Mouse (Mus musculus): Measurements from ENCODE around the gene Rmnd5a. TPM values are rescaled to one million over a fixed set of nuclear protein-coding genes. Genes with fewer than 3 reads are reported as not detected.

Gene Rmnd5a
- total RNA-seq, 2 experiments from 2014 or later = 72.9 to 92.6 TPM

DNA sequence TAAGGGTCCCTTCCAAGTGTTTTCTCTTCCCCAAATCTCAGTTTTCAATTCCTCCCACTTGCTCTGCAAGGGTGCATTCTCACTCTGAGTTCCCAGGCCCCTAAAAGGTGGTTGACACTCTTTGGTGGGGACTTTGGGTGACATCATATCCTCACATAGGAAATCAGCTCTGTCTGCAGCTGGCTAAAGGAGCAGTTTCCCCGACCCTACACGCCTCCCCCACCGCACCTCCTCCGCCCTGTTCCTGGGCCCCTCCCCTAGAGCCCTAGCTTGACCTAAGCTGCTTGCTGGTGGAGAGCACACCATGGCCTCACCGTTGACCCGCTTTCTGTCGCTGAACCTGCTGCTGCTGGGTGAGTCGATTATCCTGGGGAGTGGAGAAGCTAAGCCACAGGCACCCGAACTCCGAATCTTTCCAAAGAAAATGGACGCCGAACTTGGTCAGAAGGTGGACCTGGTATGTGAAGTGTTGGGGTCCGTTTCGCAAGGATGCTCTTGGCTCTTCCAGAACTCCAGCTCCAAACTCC lies 67.1 kb downstream of the Rmnd5a start, which contains the start of gene Cd8a:
TSS of gene Cd8a (plus strand) at position 179 of the 527 bp plus-strand sequence.
- DNase-seq (ENCODE audit: low spot score in 2 of 2) = no peak

DNA sequence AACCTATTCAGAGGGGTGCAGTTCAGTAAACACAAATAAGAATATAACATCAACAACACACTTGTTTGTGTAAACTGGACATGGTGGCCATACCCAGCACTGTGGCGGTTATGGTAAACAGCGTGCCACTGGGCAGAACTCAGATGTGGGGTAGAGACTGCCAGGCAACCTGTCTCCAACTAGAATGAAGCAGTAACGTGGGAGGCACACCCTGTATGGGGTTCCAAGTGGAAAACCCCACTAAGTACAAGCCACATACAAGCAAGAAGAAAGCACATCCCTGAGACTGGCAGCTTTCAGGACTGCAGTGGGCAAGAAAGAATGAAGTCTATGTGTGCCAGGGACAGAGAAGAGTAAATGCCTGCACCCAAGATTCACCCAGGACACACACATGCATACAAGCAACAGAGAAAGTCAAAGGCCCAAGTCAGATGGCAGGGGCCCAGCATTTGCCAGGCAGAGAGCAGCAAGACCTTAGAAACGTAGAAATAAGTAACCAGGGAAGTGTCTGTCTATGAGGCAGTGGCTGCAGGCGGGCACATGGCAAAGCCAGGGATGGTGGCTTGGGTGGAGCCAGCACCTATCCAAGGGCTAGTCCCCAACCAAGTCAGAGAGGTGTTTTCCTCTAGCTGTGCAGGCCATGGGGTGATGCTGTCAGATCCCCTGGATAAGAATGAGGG lies 68.3 kb downstream of the Rmnd5a start:
- DNase-seq (ENCODE audit: low spot score in 2 of 2) = no peak

DNA sequence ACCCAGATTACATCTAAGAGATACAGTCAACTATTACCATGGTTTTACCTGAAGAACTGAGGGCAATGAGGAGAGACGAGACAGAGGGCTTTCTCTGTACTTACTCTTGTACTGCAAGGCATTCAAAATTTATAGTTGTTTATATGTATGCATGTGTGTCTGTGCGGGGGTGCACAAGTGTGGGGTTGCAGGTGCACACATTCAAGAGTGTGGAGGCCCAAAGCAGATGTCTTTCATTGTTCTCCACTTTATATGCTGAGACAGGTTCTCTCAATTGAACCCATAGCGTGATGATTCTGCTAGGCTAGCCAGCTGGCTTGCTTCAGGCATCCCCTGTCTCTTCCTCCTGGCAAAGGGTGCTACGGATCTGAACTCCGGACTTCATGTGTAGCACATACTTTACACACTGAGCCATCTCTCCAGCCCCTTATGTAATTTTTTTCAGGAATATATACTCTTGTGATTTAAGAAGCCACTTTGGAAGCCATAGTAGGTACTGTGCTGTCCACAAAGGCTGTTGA lies 69.3 kb downstream of the Rmnd5a start:
- no peak for DNase-seq (ENCODE audit: low spot score in 2 of 2)

DNA sequence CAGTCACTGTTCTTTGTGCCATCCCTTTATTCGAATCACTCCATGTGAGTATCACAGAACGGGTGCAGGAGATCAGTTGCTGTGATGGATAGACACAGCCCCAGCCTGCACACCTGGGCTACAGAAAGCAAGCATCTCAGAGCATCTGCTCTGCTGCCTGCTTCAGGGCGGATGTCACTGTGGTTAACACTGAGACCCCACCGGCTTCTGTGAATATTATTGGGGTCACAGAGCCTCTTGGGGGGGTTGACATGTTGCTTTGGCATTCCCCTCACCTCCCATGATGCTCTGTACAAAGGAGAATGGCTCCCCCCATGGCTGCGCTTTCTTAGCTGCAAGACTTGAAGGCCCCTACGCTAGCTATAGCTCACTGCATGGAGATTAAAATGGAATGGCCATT lies 71.0 kb downstream of the Rmnd5a start:
- no peak for DNase-seq (ENCODE audit: low spot score in 2 of 2)

DNA sequence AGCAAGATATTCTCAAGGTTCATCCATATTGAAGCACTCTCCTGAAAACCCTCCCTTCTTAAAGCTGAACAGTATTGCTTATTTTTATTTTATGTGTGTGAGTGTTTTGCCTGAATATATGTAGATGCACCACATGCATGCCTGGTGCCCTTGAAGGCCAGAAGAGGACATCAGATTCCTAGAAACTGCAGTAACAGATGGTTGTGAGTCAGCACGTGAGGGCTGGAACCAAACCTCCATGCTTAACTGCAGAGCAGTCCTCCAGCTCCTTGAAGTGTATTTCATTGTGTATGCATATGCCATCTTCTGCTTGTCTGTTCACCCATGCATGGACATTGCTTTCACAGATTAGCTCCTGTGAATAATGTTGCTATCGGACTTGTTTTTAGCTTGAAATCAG lies 76.4 kb downstream of the Rmnd5a start:
- no peak for DNase-seq (ENCODE audit: low spot score in 2 of 2)

DNA sequence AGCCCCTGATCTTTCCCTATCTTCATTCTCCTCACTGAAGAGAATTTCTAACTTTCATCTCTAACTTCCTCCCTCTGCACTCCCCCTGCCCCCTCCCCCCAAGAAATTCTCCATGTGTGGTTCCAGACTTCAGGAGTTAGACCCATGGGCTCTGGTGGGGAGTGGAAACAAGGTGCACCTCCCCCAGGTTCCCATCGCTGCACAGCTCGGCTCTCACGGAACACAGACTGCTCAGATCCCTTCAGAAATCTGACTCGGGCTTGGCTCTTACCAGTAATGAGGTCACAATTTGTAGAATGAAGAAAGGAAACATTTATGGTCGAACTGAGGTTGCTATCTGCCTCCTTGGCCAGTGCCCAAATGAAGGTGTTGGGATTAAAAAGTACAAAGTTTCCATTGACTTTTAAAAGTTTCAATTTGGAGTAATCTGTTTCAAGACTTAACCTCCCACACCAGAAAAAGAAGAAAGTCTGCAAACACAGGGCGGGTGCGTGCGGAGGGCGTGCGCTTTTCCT lies 79.2 kb downstream of the Rmnd5a start:
- DNase-seq (ENCODE audit: low spot score in 2 of 2) = no peak

DNA sequence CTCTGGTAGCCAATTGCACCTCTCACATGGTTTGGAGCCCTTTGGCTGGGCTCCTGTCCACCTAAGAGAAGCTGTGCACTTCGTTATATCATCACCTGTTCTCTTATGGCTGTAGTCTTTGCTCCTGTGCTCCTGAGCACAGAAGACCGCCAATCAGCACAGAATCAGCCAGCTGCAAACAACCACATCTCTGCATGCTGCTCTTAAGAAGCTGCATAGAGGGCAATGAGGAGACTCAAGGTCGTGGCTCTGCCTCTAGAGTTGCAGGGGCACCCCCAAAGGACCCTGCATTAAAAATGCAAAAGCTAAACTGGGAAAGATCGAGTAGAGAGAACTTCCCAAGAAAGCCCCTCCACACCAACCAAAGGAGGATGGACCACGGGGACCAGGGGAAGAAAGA lies 79.7 kb downstream of the Rmnd5a start:
- DNase-seq (ENCODE audit: low spot score in 2 of 2) = no peak

DNA sequence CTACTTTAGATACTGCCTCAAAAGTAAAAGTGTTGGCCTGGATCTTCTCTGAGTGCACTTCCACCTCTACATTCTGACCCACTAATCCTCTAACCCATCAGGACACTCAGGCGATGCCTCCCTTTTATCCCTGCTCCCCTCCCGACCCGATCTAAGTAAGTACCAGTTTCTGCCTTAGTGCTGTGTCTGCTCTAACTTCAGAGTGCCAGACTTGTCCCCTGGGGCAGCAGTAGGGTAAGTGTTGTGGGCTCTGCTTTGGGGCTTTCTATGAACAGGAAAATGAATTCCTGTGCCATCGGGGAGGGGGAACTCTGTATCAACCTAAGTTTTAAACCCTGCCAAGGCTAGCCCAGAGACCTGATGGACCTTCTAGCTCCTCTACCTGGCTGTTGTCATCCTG lies 80.2 kb downstream of the Rmnd5a start:
- DNase-seq (ENCODE audit: low spot score in 2 of 2) = no peak

DNA sequence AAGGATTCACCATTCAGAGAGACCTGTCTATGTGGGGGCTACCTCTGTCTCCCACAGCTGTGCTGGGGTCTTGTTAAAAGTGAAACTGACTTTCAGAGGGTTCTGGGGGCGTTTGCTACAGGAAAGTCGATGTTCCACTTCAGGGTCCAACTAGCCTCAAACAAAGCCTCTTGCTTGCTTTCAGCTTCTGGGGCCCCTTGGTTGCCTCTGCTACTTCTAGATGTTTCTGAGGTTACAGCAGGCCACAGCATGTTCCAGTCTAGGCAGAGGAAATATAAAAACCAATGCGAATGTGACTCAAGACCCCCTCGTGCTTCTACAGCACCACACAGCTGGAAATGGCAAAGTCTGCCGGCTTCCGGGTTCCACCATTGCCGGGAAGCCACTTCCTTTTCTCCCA lies 82.9 kb downstream of the Rmnd5a start:
- no peak for DNase-seq (ENCODE audit: low spot score in 2 of 2)

DNA sequence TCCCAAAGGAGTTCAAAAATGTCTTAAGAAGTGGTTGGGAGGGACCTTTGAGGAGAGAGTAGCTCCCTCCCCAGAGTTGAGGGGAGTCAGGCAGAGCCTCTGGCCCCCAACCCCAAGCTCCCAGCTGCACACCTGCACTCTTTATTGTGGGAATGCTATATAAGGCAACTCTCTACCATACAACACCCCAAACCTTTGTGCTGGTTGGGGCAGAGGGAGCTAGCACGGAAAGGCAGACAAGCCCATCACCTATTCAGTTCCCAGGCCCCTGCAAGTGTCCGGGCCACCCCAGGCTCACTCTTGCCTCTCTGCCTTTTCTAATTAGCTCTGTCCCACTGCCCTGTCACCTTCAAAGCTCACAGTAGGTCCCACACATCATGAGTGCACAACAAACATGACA lies 86.7 kb downstream of the Rmnd5a start:
- no peak for DNase-seq (ENCODE audit: low spot score in 2 of 2)

DNA sequence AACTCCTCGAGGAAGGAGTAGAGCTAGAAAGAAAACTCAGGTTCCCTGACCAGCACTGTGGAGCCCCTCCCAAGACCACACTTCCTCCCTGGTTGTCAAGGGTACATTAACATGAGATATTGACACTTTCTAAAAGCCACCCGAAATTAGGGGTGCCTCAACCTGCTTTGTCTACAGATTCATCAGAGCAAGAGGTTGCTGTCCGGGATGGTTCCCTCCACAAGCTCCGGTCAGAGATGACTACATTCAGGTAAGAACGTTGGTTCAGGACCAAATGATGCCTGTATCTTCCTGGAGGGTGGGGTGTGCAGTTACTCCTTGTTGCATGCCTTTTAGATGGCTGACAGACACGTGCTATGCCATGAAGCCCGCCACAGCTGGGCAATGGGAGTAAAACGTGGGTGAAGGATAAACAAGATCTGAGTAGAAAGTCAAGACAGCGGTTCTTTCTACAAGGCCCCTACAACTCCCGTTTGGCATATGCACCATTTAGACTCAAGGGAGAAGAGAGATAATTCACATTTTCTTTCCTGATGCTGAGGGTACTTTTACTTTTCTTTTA lies 87.5 kb downstream of the Rmnd5a start:
- DNase-seq (ENCODE audit: low spot score in 2 of 2) = no peak

DNA sequence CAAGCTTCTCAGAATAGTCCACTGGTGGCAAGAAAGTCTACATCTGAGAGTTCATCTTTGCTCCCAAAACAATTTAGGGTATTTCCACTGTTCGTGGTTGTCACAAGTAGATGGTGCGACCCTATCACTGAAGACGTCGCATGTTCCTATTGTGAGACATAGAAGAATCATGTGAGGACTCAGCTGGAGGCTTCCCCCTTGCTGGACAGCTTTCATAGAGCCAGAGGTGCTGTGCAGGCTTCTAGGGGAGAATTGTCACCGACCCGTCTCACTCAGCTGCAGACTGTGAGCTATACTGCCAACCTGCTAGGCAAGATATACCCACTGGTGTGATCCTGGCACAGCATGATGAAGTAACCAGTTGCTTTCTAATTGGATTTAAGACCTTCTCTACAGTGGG lies 88.2 kb downstream of the Rmnd5a start:
- DNase-seq (ENCODE audit: low spot score in 2 of 2) = no peak

DNA sequence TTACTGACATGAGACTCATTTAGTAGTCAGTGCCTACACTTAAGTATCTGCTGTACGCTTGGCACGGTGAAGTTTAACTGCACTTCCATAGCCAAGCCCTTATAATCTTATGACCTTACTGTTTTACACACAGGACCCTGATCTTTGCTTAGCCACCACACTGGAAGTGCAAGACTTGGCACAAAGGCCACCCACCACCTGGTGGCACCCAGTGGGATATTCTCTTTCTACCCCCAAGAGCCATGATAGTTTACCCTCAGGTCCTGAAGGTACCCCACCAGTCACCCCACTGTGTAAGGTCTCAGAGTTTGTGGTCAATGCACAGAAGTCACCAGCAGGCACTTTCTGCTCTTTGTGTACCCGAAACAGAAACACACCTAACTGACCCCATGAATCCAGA lies 89.2 kb downstream of the Rmnd5a start:
- no peak for DNase-seq (ENCODE audit: low spot score in 2 of 2)

DNA sequence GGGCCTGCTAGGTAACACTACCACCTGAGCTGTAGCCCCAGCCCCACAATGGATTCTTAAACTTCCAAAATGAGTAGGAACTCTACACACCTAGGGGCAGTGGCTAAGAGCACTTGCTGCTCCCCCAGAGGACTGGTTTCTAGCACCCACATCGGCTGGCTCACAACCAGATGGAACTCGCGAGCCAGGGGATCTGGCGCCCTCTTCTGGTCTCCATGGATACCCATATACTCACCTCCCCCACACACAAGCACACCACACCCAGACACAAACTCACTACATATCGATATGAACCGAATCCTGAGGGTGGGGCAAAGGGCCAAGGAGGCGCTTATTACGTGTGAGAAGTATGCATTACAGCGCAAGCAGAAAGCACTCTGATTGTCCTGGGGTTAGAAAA lies 92.4 kb downstream of the Rmnd5a start:
- DNase-seq (ENCODE audit: low spot score in 2 of 2) = no peak

DNA sequence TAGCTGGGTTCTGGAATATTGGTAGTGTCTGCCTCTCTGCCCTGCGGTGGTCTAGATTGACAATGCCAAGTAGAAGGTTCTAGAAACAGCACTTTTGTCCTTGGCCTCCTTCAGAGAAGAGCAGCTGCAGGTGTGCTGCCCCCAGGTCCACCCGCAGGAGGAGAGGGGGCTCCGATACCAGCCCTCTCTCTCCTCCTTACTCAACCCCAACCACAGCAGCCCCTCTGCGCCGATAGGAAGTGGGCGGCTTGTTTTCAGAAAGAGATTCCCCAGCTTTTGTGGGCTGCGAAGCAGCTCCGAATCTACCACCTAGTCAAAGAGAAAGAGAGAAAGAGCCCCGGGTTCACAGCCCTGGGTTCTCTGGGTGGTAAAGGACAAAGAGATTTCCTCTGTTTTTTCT lies 99.3 kb downstream of the Rmnd5a start:
- DNase-seq (ENCODE audit: low spot score in 2 of 2) = no peak

DNA sequence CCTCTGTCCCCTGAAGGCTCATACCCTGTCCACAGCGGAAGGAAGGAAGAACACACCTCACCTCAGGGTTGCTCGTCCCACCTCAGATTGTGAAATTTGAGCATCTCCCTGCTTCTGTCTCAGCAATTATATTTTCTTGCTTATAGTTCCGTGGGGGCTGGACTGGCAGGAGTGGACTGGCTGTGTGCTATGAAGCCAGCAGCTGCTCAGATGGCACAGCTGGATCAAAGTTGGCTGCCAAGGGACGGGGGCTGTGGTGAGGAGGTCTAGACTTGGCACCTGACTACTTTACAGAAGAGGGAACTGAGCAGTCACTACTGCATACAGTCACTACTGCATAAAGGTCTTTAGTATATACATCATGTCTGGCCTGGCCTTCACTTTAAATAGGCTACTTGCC lies 101.1 kb downstream of the Rmnd5a start:
- no peak for DNase-seq (ENCODE audit: low spot score in 2 of 2)

DNA sequence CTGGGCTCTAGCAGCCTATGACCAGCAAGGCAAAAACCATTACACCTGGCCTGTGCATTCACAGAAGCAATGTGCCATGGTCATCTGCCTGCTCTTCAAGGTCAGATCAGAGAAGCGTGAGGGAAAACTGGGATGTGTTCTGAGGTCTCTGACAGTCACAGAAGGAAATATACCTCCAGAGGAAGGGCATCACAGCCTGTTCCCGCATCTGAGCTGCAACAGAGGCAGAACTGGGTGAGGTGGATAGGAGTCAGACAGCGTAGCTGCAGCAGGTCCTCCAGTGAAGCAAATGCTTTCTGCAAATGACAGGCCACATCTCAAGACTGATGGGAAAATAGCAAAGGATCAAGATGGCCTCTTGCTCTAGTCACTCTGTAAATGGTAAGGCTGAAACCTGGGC lies 101.5 kb downstream of the Rmnd5a start:
- no peak for DNase-seq (ENCODE audit: low spot score in 2 of 2)

Other genes with a start within 250 kb of the Rmnd5a start
- not detected for gene Fabp1, start 240.8 kb downstream of the Rmnd5a start, total RNA-seq (2021)
- 10 to 100 TPM; 67.0 to 79.3 TPM for gene Krcc1, start 169.0 kb downstream of the Rmnd5a start, total RNA-seq (2021)
- gene Smyd1, start 118.4 kb downstream of the Rmnd5a start, total RNA-seq (2021) = under 1 TPM; 0.27 to 0.90 TPM
- under 1 TPM in 1 of 2 experiments, not detected in 1; 0.61 TPM for gene Cd8b1, start 117.8 kb downstream of the Rmnd5a start, total RNA-seq (2021)
- under 1 TPM in 1 of 2 experiments, not detected in 1; 0.74 TPM for gene Cd8a, start 67.2 kb downstream of the Rmnd5a start, total RNA-seq (2021)
- gene Rnf103, start 53.3 kb upstream of the Rmnd5a start, total RNA-seq (2021) = 10 to 100 TPM; 33.8 to 34.7 TPM
- 100 to 1,000 TPM; 109 to 128 TPM for gene Chmp3, start 103.2 kb upstream of the Rmnd5a start, total RNA-seq (2021)
- gene Kdm3a, start 192.4 kb upstream of the Rmnd5a start, total RNA-seq (2021) = 10 to 100 TPM; 29.5 to 30.3 TPM

All from adrenal gland, adult 18-20 months (tissue).